Comparison of ENCODE assay signal across 8 mouse cellular contexts in genomic region chr9:108827454-108827853, GRCm38 (mm10). TPM values are rescaled to one million over a fixed set of nuclear protein-coding genes. Genes with fewer than 3 reads are reported as not detected.
DNase-seq lines count a peak whose midpoint lies in the region; ATAC-seq and TF ChIP-seq lines count a peak whose summit lies in the region.

No protein-coding gene starts in this region.

- no peak overlapping the region for H3K27ac ChIP-seq in heart, embryonic 13.5 days (replicated peaks)
- no peak overlapping the region for H3K27ac ChIP-seq in heart, adult 2 months
- no peak overlapping the region for H3K27ac ChIP-seq in bone marrow macrophage, adult 2 months (ENCODE audit: insufficient read depth, low read depth, low read length)
- no peak overlapping the region; the same call in 1 of the 2 replicates for H3K27ac ChIP-seq in hindbrain, embryonic 16.5 days (ENCODE audit: low read depth, low read length)
- 0 out of 2 replicates have a peak overlapping the region, but pooled peaks have one; percentile 90 for H3K27ac ChIP-seq in midbrain, embryonic 13.5 days
- H3K27ac ChIP-seq in kidney, adult 2 months (ENCODE audit: insufficient read depth, low read depth, low read length): no peak overlapping the region

- no peaks in the 10 kb centered on the region for H3K79me2 ChIP-seq in heart, adult 2 months (replicated peaks; ENCODE audit: control insufficient read depth, insufficient read depth, low read length)

- H3K4me2 ChIP-seq in heart, embryonic 13.5 days: peak overlapping the region; percentile 77
- H3K4me2 ChIP-seq in hindbrain, embryonic 16.5 days (ENCODE audit: low read length): peak overlapping the region; percentile 80
- peak overlapping the region; percentile 90 for H3K4me2 ChIP-seq in midbrain, embryonic 13.5 days (replicated peaks)

- intact Hi-C loops in heart, adult 2 months (cut with DNase I): loop anchor here (2.0 kb wide), 1 partner anchor 19 kb away; the partner anchor contains the start of gene Nckipsd

- no peak for TF ChIP-seq CTCF in heart, adult 2 months (IDR thresholded peaks at IDR 0.05)
- no peak for TF ChIP-seq CTCF in bone marrow macrophage, adult 2 months (IDR thresholded peaks at IDR 0.05; ENCODE audit: low read depth, low read length)
- no peak for TF ChIP-seq CTCF in kidney, adult 2 months (conservative IDR thresholded peaks at IDR 0.05; ENCODE audit: insufficient read depth, insufficient read length, low read depth, low read length)

- H3K36me3 ChIP-seq in heart, embryonic 13.5 days: no peaks in the 10 kb centered on the region
- no peaks in the 10 kb centered on the region for H3K36me3 ChIP-seq in heart, adult 2 months (ENCODE audit: control insufficient read depth, insufficient read depth, low read length)
- H3K36me3 ChIP-seq in hindbrain, embryonic 16.5 days (ENCODE audit: control insufficient read depth, insufficient read depth, low read length): peaks cover 28% of the 10 kb centered on the region
- H3K36me3 ChIP-seq in midbrain, embryonic 13.5 days: peaks cover 51% of the 10 kb centered on the region
- no peaks in the 10 kb centered on the region for H3K36me3 ChIP-seq in kidney, adult 2 months (ENCODE audit: control insufficient read depth, insufficient read depth, low read length)

- 9% methylated on average over 34 of the region's 34 CpGs for WGBS in heart, embryonic 13.5 days
- WGBS in heart, adult 2 months: 6% methylated on average over 34 of the region's 34 CpGs
- WGBS in hindbrain, embryonic 16.5 days: 9% methylated on average over 34 of the region's 34 CpGs
- 17% methylated on average over 34 of the region's 34 CpGs for WGBS in midbrain, embryonic 13.5 days
- WGBS in kidney, adult 2 months: 11% methylated on average over 34 of the region's 34 CpGs

- H3K4me3 ChIP-seq in heart, embryonic 13.5 days: peak overlapping the region; percentile 51
- H3K4me3 ChIP-seq in heart, adult 2 months: no peak overlapping the region
- peak overlapping the region; percentile 63 for H3K4me3 ChIP-seq in bone marrow macrophage, adult 2 months (ENCODE audit: insufficient read depth, low read length)
- H3K4me3 ChIP-seq in hindbrain, embryonic 16.5 days (ENCODE audit: low read length): peak overlapping the region; percentile 78
- H3K4me3 ChIP-seq in midbrain, embryonic 13.5 days (replicated peaks): peak overlapping the region; percentile 81
- H3K4me3 ChIP-seq in kidney, adult 2 months (ENCODE audit: insufficient read depth, low read depth, low read length): no peak overlapping the region

- TF ChIP-seq EP300 in heart, adult 2 months (IDR thresholded peaks at IDR 0.05; ENCODE audit: insufficient read depth, low read depth, low read length): no peak

- H3K9ac ChIP-seq in heart, embryonic 13.5 days: no peak overlapping the region
- H3K9ac ChIP-seq in heart, adult 2 months (ENCODE audit: low read depth, low read length): no peak overlapping the region
- peak overlapping the region; percentile 88 for H3K9ac ChIP-seq in hindbrain, embryonic 16.5 days (ENCODE audit: low read depth, low read length)
- H3K9ac ChIP-seq in midbrain, embryonic 13.5 days (replicated peaks): peak overlapping the region; percentile 90

- no peak for TF ChIP-seq POLR2A in heart, adult 2 months (IDR thresholded peaks at IDR 0.05; ENCODE audit: insufficient read depth, low read depth, low read length)
- TF ChIP-seq POLR2A in bone marrow macrophage, adult 2 months (IDR thresholded peaks at IDR 0.05; ENCODE audit: borderline replicate concordance, low read depth, low read length): no peak
- no peak for TF ChIP-seq POLR2A in kidney, adult 2 months (IDR thresholded peaks at IDR 0.05; ENCODE audit: low read depth, low read length)

- no peaks in the 10 kb centered on the region for H3K9me3 ChIP-seq in heart, embryonic 13.5 days
- H3K9me3 ChIP-seq in hindbrain, embryonic 16.5 days (ENCODE audit: control insufficient read depth, low read length): no peaks in the 10 kb centered on the region
- no peaks in the 10 kb centered on the region for H3K9me3 ChIP-seq in midbrain, embryonic 13.5 days

- no peak for ATAC-seq in heart, embryonic 13.5 days (ENCODE audit: extremely low read depth, insufficient number of reproducible peaks, low FRiP score, low TSS enrichment)
- ATAC-seq in hindbrain, embryonic 16.5 days: no peak
- no peak for ATAC-seq in midbrain, embryonic 13.5 days

- no peak for DNase-seq in heart, adult 2 months
- no peak for DNase-seq in adrenal gland, adult 18-20 months (ENCODE audit: low spot score in 2 of 2)
- no peak for DNase-seq in ovary, adult 18-20 months (ENCODE audit: low spot score)
- no peak for DNase-seq in kidney, adult 2 months

- peaks cover 97% of the 10 kb centered on the region for H3K27me3 ChIP-seq in heart, embryonic 13.5 days (replicated peaks)
- peaks cover 23% of the 10 kb centered on the region for H3K27me3 ChIP-seq in heart, adult 2 months (ENCODE audit: control insufficient read depth, insufficient read depth, low read length)
- H3K27me3 ChIP-seq in hindbrain, embryonic 16.5 days (replicated peaks; ENCODE audit: control insufficient read depth, insufficient read depth, low read length): peaks cover 2% of the 10 kb centered on the region
- H3K27me3 ChIP-seq in midbrain, embryonic 13.5 days: peaks cover 66% of the 10 kb centered on the region
- peaks cover 4% of the 10 kb centered on the region; the same call in 1 of the 2 replicates for H3K27me3 ChIP-seq in kidney, adult 2 months (replicated peaks; ENCODE audit: control insufficient read depth, insufficient read depth, low read length)

- peaks cover 24% of the 10 kb centered on the region for H3K4me1 ChIP-seq in heart, embryonic 13.5 days
- peaks cover 3% of the 10 kb centered on the region for H3K4me1 ChIP-seq in heart, adult 2 months (ENCODE audit: control insufficient read depth, insufficient read depth, low read length)
- peaks cover 12% of the 10 kb centered on the region for H3K4me1 ChIP-seq in bone marrow macrophage, adult 2 months (ENCODE audit: control insufficient read depth, insufficient read depth, low read length)
- H3K4me1 ChIP-seq in hindbrain, embryonic 16.5 days (ENCODE audit: control insufficient read depth, insufficient read depth, low read depth, low read length): peaks cover 45% of the 10 kb centered on the region
- peaks cover 76% of the 10 kb centered on the region for H3K4me1 ChIP-seq in midbrain, embryonic 13.5 days (replicated peaks)
- H3K4me1 ChIP-seq in kidney, adult 2 months (ENCODE audit: control insufficient read depth, insufficient read depth, low read length): peaks cover 7% of the 10 kb centered on the region

RNA-seq across cellular contexts. Expression of gene Celsr3, which starts 1.3 kb away (rescaled TPM):
- polyA plus RNA-seq in heart, embryonic 13.5 days (2015; fragmentation: Nextera tagmentation; extraction: Ambion mirVana): 0.09 and 0.10 TPM in 2 replicates
- under 1 TPM; 0.02 to 0.03 TPM for total RNA-seq in heart, adult 2 months (2021)
- 0.06 and 0.41 TPM in 2 replicates for polyA plus RNA-seq in heart, adult 2 months (2012; rRNA removed)
- polyA plus RNA-seq in bone marrow macrophage, adult 2 months (2012; ENCODE audit: insufficient read depth, insufficient read length, missing spikeins): 2.1 and 2.2 TPM in 2 replicates
- 11.6 and 12.8 TPM in 2 replicates for polyA plus RNA-seq in hindbrain, embryonic 16.5 days (2015; fragmentation: Nextera tagmentation; extraction: Ambion mirVana)
- polyA plus RNA-seq in midbrain, embryonic 13.5 days (2015; fragmentation: Nextera tagmentation; extraction: Ambion mirVana): 17.7 and 18.0 TPM in 2 replicates
- total RNA-seq in adrenal gland, adult 18-20 months (2021): 1 to 10 TPM; 3.6 to 4.1 TPM
- polyA plus RNA-seq in kidney, adult 2 months (2012; rRNA removed): 0.18 and 0.19 TPM in 2 replicates

RNA-seq across cellular contexts. Expression of gene Nckipsd, which starts 19.3 kb away (rescaled TPM):
- 9.7 and 10.6 TPM in 2 replicates for polyA plus RNA-seq in heart, embryonic 13.5 days (2015; fragmentation: Nextera tagmentation; extraction: Ambion mirVana)
- 1 to 10 TPM; 7.8 to 8.9 TPM for total RNA-seq in heart, adult 2 months (2021)
- 16.8 and 19.6 TPM in 2 replicates for polyA plus RNA-seq in heart, adult 2 months (2012; rRNA removed)
- 25.6 and 29.0 TPM in 2 replicates for polyA plus RNA-seq in bone marrow macrophage, adult 2 months (2012; ENCODE audit: insufficient read depth, insufficient read length, missing spikeins)
- polyA plus RNA-seq in hindbrain, embryonic 16.5 days (2015; fragmentation: Nextera tagmentation; extraction: Ambion mirVana): 32.2 and 35.1 TPM in 2 replicates
- 20.9 and 29.5 TPM in 2 replicates for polyA plus RNA-seq in midbrain, embryonic 13.5 days (2015; fragmentation: Nextera tagmentation; extraction: Ambion mirVana)
- 10 to 100 TPM; 10.8 to 11.3 TPM for total RNA-seq in adrenal gland, adult 18-20 months (2021)
- 19.1 and 24.1 TPM in 2 replicates for polyA plus RNA-seq in kidney, adult 2 months (2012; rRNA removed)

RNA-seq across cellular contexts. Expression of gene Slc26a6, which starts 25.6 kb away (rescaled TPM):
- polyA plus RNA-seq in heart, embryonic 13.5 days (2015; fragmentation: Nextera tagmentation; extraction: Ambion mirVana): 5.1 and 5.7 TPM in 2 replicates
- 10 to 100 TPM; 20.8 to 24.3 TPM for total RNA-seq in heart, adult 2 months (2021)
- 34.5 and 47.8 TPM in 2 replicates for polyA plus RNA-seq in heart, adult 2 months (2012; rRNA removed)
- 19.0 and 20.8 TPM in 2 replicates for polyA plus RNA-seq in bone marrow macrophage, adult 2 months (2012; ENCODE audit: insufficient read depth, insufficient read length, missing spikeins)
- polyA plus RNA-seq in hindbrain, embryonic 16.5 days (2015; fragmentation: Nextera tagmentation; extraction: Ambion mirVana): 21.9 and 22.2 TPM in 2 replicates
- 11.3 and 12.5 TPM in 2 replicates for polyA plus RNA-seq in midbrain, embryonic 13.5 days (2015; fragmentation: Nextera tagmentation; extraction: Ambion mirVana)
- 10 to 100 TPM in 1 of 2 experiments, 1 to 10 TPM in 1; 9.6 to 13.8 TPM for total RNA-seq in adrenal gland, adult 18-20 months (2021)
- 33.9 and 37.2 TPM in 2 replicates for polyA plus RNA-seq in kidney, adult 2 months (2012; rRNA removed)

RNA-seq across cellular contexts. Expression of gene Ip6k2, which starts 43.9 kb away (rescaled TPM):
- 39.8 and 42.9 TPM in 2 replicates for polyA plus RNA-seq in heart, embryonic 13.5 days (2015; fragmentation: Nextera tagmentation; extraction: Ambion mirVana)
- 10 to 100 TPM; 19.2 to 20.6 TPM for total RNA-seq in heart, adult 2 months (2021)
- 22.3 and 25.7 TPM in 2 replicates for polyA plus RNA-seq in heart, adult 2 months (2012; rRNA removed)
- 37.3 and 40.7 TPM in 2 replicates for polyA plus RNA-seq in bone marrow macrophage, adult 2 months (2012; ENCODE audit: insufficient read depth, insufficient read length, missing spikeins)
- polyA plus RNA-seq in hindbrain, embryonic 16.5 days (2015; fragmentation: Nextera tagmentation; extraction: Ambion mirVana): 178 and 185 TPM in 2 replicates
- 217 and 238 TPM in 2 replicates for polyA plus RNA-seq in midbrain, embryonic 13.5 days (2015; fragmentation: Nextera tagmentation; extraction: Ambion mirVana)
- 100 to 1,000 TPM in 1 of 2 experiments, 10 to 100 TPM in 1; 76.8 to 101 TPM for total RNA-seq in adrenal gland, adult 18-20 months (2021)
- polyA plus RNA-seq in kidney, adult 2 months (2012; rRNA removed): 68.3 and 78.0 TPM in 2 replicates

Comparison
In these comparisons a context has a peak if more than half of its experiments do, and no peak if none do; other contexts are left out.
1. H3K4me3 ChIP-seq: peak in heart, embryonic 13.5 days (single experiment), bone marrow macrophage, adult 2 months (single experiment), hindbrain, embryonic 16.5 days (single experiment) and midbrain, embryonic 13.5 days (single experiment); none in heart, adult 2 months (single experiment) and kidney, adult 2 months (single experiment).
2. H3K9ac ChIP-seq: peak in hindbrain, embryonic 16.5 days (single experiment) and midbrain, embryonic 13.5 days (single experiment); none in heart, embryonic 13.5 days (single experiment) and heart, adult 2 months (single experiment).
3. Peak in every context shown above with its lines, with median percentiles within 50 percentile points of each other: H3K4me2 ChIP-seq.